Mouse (Mus musculus) liver, embryonic 14.5 days (tissue): Measurements from ENCODE around the gene Padi1. TPM values are rescaled to one million over a fixed set of nuclear protein-coding genes. Genes with fewer than 3 reads are reported as not detected.

ENCODE experiments used
- ATAC-seq: fragments of 200-750 bp; cut with Nextera tagmentation; 2 replicates; pipeline ENCODE4 v1.8.0; 2017; ENCODE audit warnings: moderate number of reproducible peaks, mild to moderate bottlenecking, moderate library complexity; ENCODE audit not compliant: insufficient read depth
- DNase-seq, 3 experiments: peaks; one replicate each; pipeline ENCODE4 v3.0.0-alpha.2; 2012 to 2013; ENCODE audit warnings: low read depth in 3 of 3, low spot score in 3 of 3
- H3K27ac ChIP-seq: fragments of 300-500 bp; sonication (generic); 2 replicates; pipeline ENCODE4 v1.5.1; 2014; ENCODE audit warnings: moderate library complexity, mild to moderate bottlenecking, control low read depth, inconsistent platforms
- H3K27me3 ChIP-seq: fragments of 300-500 bp; sonication (generic); 2 replicates; pipeline ENCODE4 v1.6.1; 2014; ENCODE audit warnings: mild to moderate bottlenecking, low read length, moderate library complexity; ENCODE audit not compliant: control insufficient read depth, insufficient read depth
- H3K36me3 ChIP-seq: fragments of 300-500 bp; sonication (generic); replicated peaks from 2 replicates; pipeline ENCODE4 v1.6.1; 2014; ENCODE audit warnings: low read depth; ENCODE audit not compliant: control insufficient read depth, insufficient read depth
- H3K4me1 ChIP-seq, 2 experiments: fragments of 200-500 bp in 1 of 2; fragments of 300-500 bp in 1 of 2; sonication (generic) in 1 of 2; replicated peaks; 2 replicates each; pipeline ENCODE4 v1.6.1; 2012 to 2014; ENCODE audit warnings: antibody characterized with exemption in 1 of 2, inconsistent platforms in 1 of 2, low read length in 1 of 2; ENCODE audit not compliant: control insufficient read depth in 2 of 2, insufficient read depth in 2 of 2
- H3K4me2 ChIP-seq: fragments of 300-500 bp; sonication (generic); 2 replicates; pipeline ENCODE4 v1.6.1; 2014; ENCODE audit warnings: low read depth, mild to moderate bottlenecking, control low read depth, moderate library complexity
- H3K4me3 ChIP-seq, 2 experiments: fragments of 200-500 bp in 1 of 2; fragments of 300-500 bp in 1 of 2; sonication (generic) in 1 of 2; 2 replicates each; pipeline ENCODE4 v1.5.1; 2012 to 2014; ENCODE audit warnings: low read depth in 2 of 2, low read length in 2 of 2, mild to moderate bottlenecking in 2 of 2, control low read depth in 1 of 2, inconsistent platforms in 1 of 2, moderate library complexity in 1 of 2; ENCODE audit not compliant: insufficient read depth in 1 of 2
- H3K9ac ChIP-seq: fragments of 300-500 bp; sonication (generic); replicated peaks from 2 replicates; pipeline ENCODE4 v1.6.1; 2014; ENCODE audit warnings: mild to moderate bottlenecking, control low read depth, moderate library complexity
- H3K9me3 ChIP-seq: fragments of 300-500 bp; sonication (generic); 2 replicates; pipeline ENCODE4 v1.6.1; 2016; ENCODE audit warnings: low read length, mixed read lengths; ENCODE audit not compliant: control insufficient read depth
- CTCF ChIP-seq: IDR thresholded peaks from 2 replicates; pipeline ENCODE4 v1.5.1; 2016; ENCODE audit warnings: antibody characterized with exemption, low read depth, control low read depth
- EP300 ChIP-seq: IDR thresholded peaks from 2 replicates; pipeline ENCODE4 v1.6.1; 2016; ENCODE audit warnings: antibody characterized with exemption, low read depth
- WGBS: fragments of 180-500 bp; shearing (Covaris S2); extraction: QIAGEN DNeasy Blood & Tissue Kit; methylation state at CpG from one replicate; pipeline ENCODE4 v1.1.7; 2014; ENCODE audit not compliant: insufficient replicate concordance; 5-methylcytosine and 5-hydroxymethylcytosine counted together
- polyA plus RNA-seq, 2 experiments: library from polyadenylated mRNA; depleted of rRNA in 1 of 2; stranded (reverse) in 1 of 2; unstranded in 1 of 2; fragments of >200 nt; fragmentation: Nextera tagmentation in 1 of 2; extraction: Ambion mirVana in 1 of 2; gene quantifications; 2 replicates each; pipeline versions ENCODE4 v1.2.1 to v1.2.3; 2012 to 2014

Gene Padi1
- polyA plus RNA-seq, 2 experiments = 0.01 TPM; not detected in 1

- Histone ChIP-seq H3K4me2 (peak overlapping the region; percentile 55; the same call in 1 of the 2 replicates), H3K27me3 (no peaks in the 10 kb centered on the region; the same call in 1 of the 2 replicates), H3K36me3 (no peaks in the 10 kb centered on the region), H3K4me1 (peaks cover 41 to 52% of the 10 kb centered on the region in 2 experiments), H3K27ac (peak overlapping the region; percentile 94), H3K9me3 (no peaks in the 10 kb centered on the region), H3K4me3 (no peak overlapping the region), H3K9ac (peak overlapping the region; percentile 12)
- no peak for DNase-seq
- TF ChIP-seq CTCF (no peak), EP300 (no peak)
- 53% methylated on average over 8 of the region's 8 CpGs for WGBS
- ATAC-seq = no peak
Measured at GRCm38 (mm10) chr4:140853626-140854025, 8.0 kb upstream of the Padi1 start.

GRCm38 (mm10) chr4:140849310-140849709 lies 3.7 kb upstream of the Padi1 start:
- ATAC-seq = no peak
- Histone ChIP-seq H3K4me1 (peaks cover 16% of the 10 kb centered on the region in 2 experiments), H3K36me3 (no peaks in the 10 kb centered on the region), H3K4me2 (no peak overlapping the region), H3K4me3 (no peak overlapping the region), H3K27ac (no peak overlapping the region), H3K9me3 (no peaks in the 10 kb centered on the region), H3K9ac (no peak overlapping the region), H3K27me3 (peaks cover 3% of the 10 kb centered on the region; the same call in 1 of the 2 replicates)
- DNase-seq = no peak
- TF ChIP-seq EP300 (no peak), CTCF (no peak)
- WGBS = 67% methylated on average over 11 of the region's 11 CpGs

- Histone ChIP-seq H3K9me3 (no peaks in the 10 kb centered on the region), H3K27me3 (peaks cover 3% of the 10 kb centered on the region; the same call in 1 of the 2 replicates), H3K4me3 (no peak overlapping the region), H3K9ac (no peak overlapping the region), H3K36me3 (no peaks in the 10 kb centered on the region), H3K4me2 (no peak overlapping the region), H3K4me1 (no peaks in the 10 kb centered on the region), H3K27ac (no peak overlapping the region)
- no peak for ATAC-seq
- 54% methylated on average over 4 of the region's 4 CpGs for WGBS
- TF ChIP-seq EP300 = no peak
- TF ChIP-seq CTCF = no peak
- DNase-seq = no peak
Measured at GRCm38 (mm10) chr4:140844991-140845390, 587 bp downstream of the Padi1 start.

- TF ChIP-seq EP300 (no peak), CTCF (no peak)
- H3K36me3 ChIP-seq = no peaks in the 10 kb centered on the region
- no peak overlapping the region for H3K27ac ChIP-seq
- ATAC-seq = no peak
- H3K4me3 ChIP-seq = no peak overlapping the region
- H3K4me2 ChIP-seq = no peak overlapping the region
- no peak for DNase-seq
- no peaks in the 10 kb centered on the region for H3K9me3 ChIP-seq
- WGBS = 57% methylated on average over 15 of the region's 15 CpGs
- peaks cover 3% of the 10 kb centered on the region; the same call in 1 of the 2 replicates for H3K27me3 ChIP-seq
- H3K4me1 ChIP-seq = no peaks in the 10 kb centered on the region
- H3K9ac ChIP-seq = no peak overlapping the region
Measured at GRCm38 (mm10) chr4:140843670-140844280, 1.8 kb downstream of the Padi1 start.

- no peak for ATAC-seq
- no peak overlapping the region for H3K9ac ChIP-seq
- H3K4me3 ChIP-seq = no peak overlapping the region
- WGBS = 58% methylated on average over 1 of the region's 1 CpGs
- TF ChIP-seq CTCF (no peak), EP300 (no peak)
- DNase-seq = no peak
- H3K27ac ChIP-seq = no peak overlapping the region
- no peaks in the 10 kb centered on the region for H3K36me3 ChIP-seq
- H3K4me1 ChIP-seq = no peaks in the 10 kb centered on the region
- H3K9me3 ChIP-seq = no peaks in the 10 kb centered on the region
- peaks cover 3% of the 10 kb centered on the region; the same call in 1 of the 2 replicates for H3K27me3 ChIP-seq
- no peak overlapping the region for H3K4me2 ChIP-seq
Measured at GRCm38 (mm10) chr4:140842909-140843308, 2.7 kb downstream of the Padi1 start.
